Mouse (Mus musculus): ENCODE measurements around the gene Cnn3. TPM values are rescaled to one million over a fixed set of nuclear protein-coding genes. Genes with fewer than 3 reads are reported as not detected.

The Cnn3 gene
- polyA plus RNA-seq, 1 experiment = 589 TPM

GRCm38 (mm10) chr3:121417379-121418250 lies 8.7 kb upstream of the Cnn3 start:
- Histone ChIP-seq H3K4me3 (no peak overlapping the region), H3K27me3 (ENCODE audit: control insufficient read depth, insufficient read depth, insufficient read length) (no peaks in the 10 kb centered on the region), H3K4me2 (ENCODE audit: low read depth) (peak overlapping the region; percentile 65), H3ac (ENCODE audit: control insufficient read depth, insufficient read length) (no peak overlapping the region), H3K79me2 (ENCODE audit: control insufficient read depth, insufficient read depth) (no peaks in the 10 kb centered on the region), H3K36me3 (ENCODE audit: control insufficient read depth, insufficient read depth) (no peaks in the 10 kb centered on the region)
- TF ChIP-seq E2F4 (IDR thresholded peaks at IDR 0.05; ENCODE audit: insufficient read depth) (no peak), REST (IDR thresholded peaks at IDR 0.05; ENCODE audit: insufficient read depth, insufficient read length) (no peak), USF1 (IDR thresholded peaks at IDR 0.05; ENCODE audit: low read depth) (no peak), POLR2AphosphoS2 (IDR thresholded peaks at IDR 0.05; ENCODE audit: insufficient read length, low read depth) (no peak), MAX (IDR thresholded peaks at IDR 0.05; ENCODE audit: low read depth) (no peak), SRF (IDR thresholded peaks at IDR 0.05; ENCODE audit: control insufficient read depth, insufficient read length, low read depth) (no peak), MYOD1 (IDR thresholded peaks at IDR 0.05; ENCODE audit: control insufficient read depth in 1 of 3, insufficient read length in 2 of 3, low read depth in 2 of 3) (no peak), POLR2A (IDR thresholded peaks at IDR 0.05; ENCODE audit: insufficient read length, low read depth) (no peak), TCF12 (IDR thresholded peaks at IDR 0.05; ENCODE audit: insufficient read depth, poor library complexity, severe bottlenecking) (no peak), TCF3 (IDR thresholded peaks at IDR 0.05; ENCODE audit: insufficient read length, low read depth) (no peak), CEBPB (IDR thresholded peaks at IDR 0.05; ENCODE audit: insufficient read depth, poor library complexity, severe bottlenecking) (no peak), MYOG (IDR thresholded peaks at IDR 0.05; ENCODE audit: control insufficient read depth in 1 of 3, insufficient read depth in 1 of 3, insufficient read length in 2 of 3, low read depth in 2 of 3) (no peak)

DNA sequence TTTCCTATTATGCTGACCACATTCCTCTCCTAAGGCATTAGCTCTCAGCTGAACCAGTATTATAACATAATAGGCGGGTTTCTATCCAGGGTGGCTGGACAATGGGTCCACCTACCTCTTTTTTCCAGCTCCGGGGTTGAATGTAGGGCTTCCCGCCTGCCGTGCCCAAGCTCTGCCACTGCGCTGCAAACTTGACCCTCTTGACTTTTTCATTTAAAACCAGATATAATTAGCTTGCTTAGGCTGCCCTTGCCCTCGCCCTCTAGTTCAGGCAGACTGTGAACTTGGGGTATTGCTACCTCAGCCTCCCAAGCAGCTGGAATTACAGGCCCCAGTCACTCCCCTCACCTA lies 8.1 kb upstream of the Cnn3 start:
- no peak overlapping the region for H3K4me3 ChIP-seq
- H3K79me2 ChIP-seq (ENCODE audit: control insufficient read depth, insufficient read depth) = no peaks in the 10 kb centered on the region
- H3ac ChIP-seq (ENCODE audit: control insufficient read depth, insufficient read length) = no peak overlapping the region
- peak overlapping the region; percentile 65 for H3K4me2 ChIP-seq (ENCODE audit: low read depth)
- no peaks in the 10 kb centered on the region for H3K27me3 ChIP-seq (ENCODE audit: control insufficient read depth, insufficient read depth, insufficient read length)
- TF ChIP-seq MYOG (IDR thresholded peaks at IDR 0.05; ENCODE audit: control insufficient read depth in 1 of 3, insufficient read depth in 1 of 3, insufficient read length in 2 of 3, low read depth in 2 of 3) (no peak), TCF12 (IDR thresholded peaks at IDR 0.05; ENCODE audit: insufficient read depth, poor library complexity, severe bottlenecking) (no peak), REST (IDR thresholded peaks at IDR 0.05; ENCODE audit: insufficient read depth, insufficient read length) (no peak), TCF3 (IDR thresholded peaks at IDR 0.05; ENCODE audit: insufficient read length, low read depth) (no peak), MYOD1 (IDR thresholded peaks at IDR 0.05; ENCODE audit: control insufficient read depth in 1 of 3, insufficient read length in 2 of 3, low read depth in 2 of 3) (no peak), POLR2AphosphoS2 (IDR thresholded peaks at IDR 0.05; ENCODE audit: insufficient read length, low read depth) (no peak), E2F4 (IDR thresholded peaks at IDR 0.05; ENCODE audit: insufficient read depth) (no peak), USF1 (IDR thresholded peaks at IDR 0.05; ENCODE audit: low read depth) (no peak), POLR2A (IDR thresholded peaks at IDR 0.05; ENCODE audit: insufficient read length, low read depth) (no peak), CEBPB (IDR thresholded peaks at IDR 0.05; ENCODE audit: insufficient read depth, poor library complexity, severe bottlenecking) (no peak), MAX (IDR thresholded peaks at IDR 0.05; ENCODE audit: low read depth) (no peak), SRF (IDR thresholded peaks at IDR 0.05; ENCODE audit: control insufficient read depth, insufficient read length, low read depth) (no peak)
- no peaks in the 10 kb centered on the region for H3K36me3 ChIP-seq (ENCODE audit: control insufficient read depth, insufficient read depth)

DNA sequence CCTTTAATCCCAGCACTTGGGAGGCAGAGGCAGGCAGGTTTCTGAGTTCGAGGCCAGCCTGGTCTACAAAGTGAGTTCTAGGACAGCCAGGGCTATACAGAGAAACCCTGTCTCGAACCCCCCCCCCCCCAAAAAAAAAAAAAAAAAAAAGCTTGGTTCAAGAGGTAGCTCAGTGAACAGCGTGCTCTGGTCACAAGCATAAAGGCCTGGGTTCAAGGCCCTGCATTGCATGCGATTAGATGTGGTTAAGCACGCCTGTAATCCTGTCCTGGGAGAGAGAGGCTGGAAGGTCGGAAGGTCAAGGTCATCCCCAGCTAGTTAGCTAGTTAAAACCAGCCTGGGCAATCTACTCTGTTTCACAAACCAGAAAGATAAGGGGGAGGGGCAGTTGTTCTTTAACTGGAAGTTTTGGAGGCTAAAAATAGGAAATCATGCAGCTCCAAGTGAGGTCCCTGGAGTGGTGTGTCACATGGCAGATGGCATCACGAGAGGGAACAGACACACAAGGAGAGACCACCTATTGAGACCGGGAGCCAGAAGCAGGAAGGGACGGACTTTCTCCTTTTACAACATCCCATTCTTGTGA lies 7.4 kb upstream of the Cnn3 start:
- no peaks in the 10 kb centered on the region for H3K27me3 ChIP-seq (ENCODE audit: control insufficient read depth, insufficient read depth, insufficient read length)
- H3K4me3 ChIP-seq = no peak overlapping the region
- TF ChIP-seq TCF3 (IDR thresholded peaks at IDR 0.05; ENCODE audit: insufficient read length, low read depth) (no peak), POLR2AphosphoS2 (IDR thresholded peaks at IDR 0.05; ENCODE audit: insufficient read length, low read depth) (no peak), REST (IDR thresholded peaks at IDR 0.05; ENCODE audit: insufficient read depth, insufficient read length) (no peak), USF1 (IDR thresholded peaks at IDR 0.05; ENCODE audit: low read depth) (no peak), CEBPB (IDR thresholded peaks at IDR 0.05; ENCODE audit: insufficient read depth, poor library complexity, severe bottlenecking) (no peak), POLR2A (IDR thresholded peaks at IDR 0.05; ENCODE audit: insufficient read length, low read depth) (no peak), SRF (IDR thresholded peaks at IDR 0.05; ENCODE audit: control insufficient read depth, insufficient read length, low read depth) (no peak), MAX (IDR thresholded peaks at IDR 0.05; ENCODE audit: low read depth) (no peak), MYOD1 (IDR thresholded peaks at IDR 0.05; ENCODE audit: control insufficient read depth in 1 of 3, insufficient read length in 2 of 3, low read depth in 2 of 3) (no peak), E2F4 (IDR thresholded peaks at IDR 0.05; ENCODE audit: insufficient read depth) (no peak), MYOG (IDR thresholded peaks at IDR 0.05; ENCODE audit: control insufficient read depth in 1 of 3, insufficient read depth in 1 of 3, insufficient read length in 2 of 3, low read depth in 2 of 3) (no peak), TCF12 (IDR thresholded peaks at IDR 0.05; ENCODE audit: insufficient read depth, poor library complexity, severe bottlenecking) (no peak)
- no peak overlapping the region for H3ac ChIP-seq (ENCODE audit: control insufficient read depth, insufficient read length)
- H3K4me2 ChIP-seq (ENCODE audit: low read depth) = no peak overlapping the region
- no peaks in the 10 kb centered on the region for H3K36me3 ChIP-seq (ENCODE audit: control insufficient read depth, insufficient read depth)
- H3K79me2 ChIP-seq (ENCODE audit: control insufficient read depth, insufficient read depth) = no peaks in the 10 kb centered on the region

DNA sequence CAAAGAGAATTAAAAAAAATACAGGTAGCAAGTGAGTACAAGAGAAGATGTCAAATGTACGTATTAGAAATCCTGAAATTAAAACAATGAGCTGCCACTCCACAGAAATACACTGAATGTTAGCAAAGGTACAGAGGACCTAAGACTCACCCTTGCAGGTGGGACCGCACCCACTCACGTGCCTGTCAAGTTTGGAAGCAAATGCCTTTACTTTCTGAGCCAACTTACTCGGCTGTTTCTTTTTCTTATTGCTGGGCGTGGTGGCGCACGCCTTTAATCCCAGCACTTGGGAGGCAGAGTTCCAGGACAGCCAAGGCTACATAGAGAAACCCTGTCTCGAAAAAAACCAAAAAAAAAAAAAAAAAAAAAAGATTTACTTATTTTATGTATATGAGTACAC lies 3.9 kb upstream of the Cnn3 start:
- Histone ChIP-seq H3K4me3 (no peak overlapping the region), H3K36me3 (ENCODE audit: control insufficient read depth, insufficient read depth) (no peaks in the 10 kb centered on the region), H3K27me3 (ENCODE audit: control insufficient read depth, insufficient read depth, insufficient read length) (no peaks in the 10 kb centered on the region), H3K79me2 (ENCODE audit: control insufficient read depth, insufficient read depth) (peaks cover 9% of the 10 kb centered on the region), H3K4me2 (ENCODE audit: low read depth) (no peak overlapping the region), H3ac (ENCODE audit: control insufficient read depth, insufficient read length) (no peak overlapping the region)
- TF ChIP-seq E2F4 (IDR thresholded peaks at IDR 0.05; ENCODE audit: insufficient read depth) (no peak), MYOG (IDR thresholded peaks at IDR 0.05; ENCODE audit: control insufficient read depth in 1 of 3, insufficient read depth in 1 of 3, insufficient read length in 2 of 3, low read depth in 2 of 3) (no peak)

All from myocyte (in vitro differentiated cells).